Mouse (Mus musculus): Measurements from ENCODE around the gene Cntnap2.

The Cntnap2 gene

GRCm38 (mm10) chr6:46961022-46961686, 1902.0 kb downstream of the Cntnap2 start:
- DNase-seq (ENCODE audit: low read depth, low spot score): peak; percentile 83

- no peak for DNase-seq (ENCODE audit: low read depth, low spot score)
These were observed 1904.1 kb downstream of the Cntnap2 start for GRCm38 (mm10) chr6:46963261-46963660.

GRCm38 (mm10) chr6:46963693-46964092, 1904.5 kb downstream of the Cntnap2 start:
- no peak for DNase-seq (ENCODE audit: low read depth, low spot score)

DNA sequence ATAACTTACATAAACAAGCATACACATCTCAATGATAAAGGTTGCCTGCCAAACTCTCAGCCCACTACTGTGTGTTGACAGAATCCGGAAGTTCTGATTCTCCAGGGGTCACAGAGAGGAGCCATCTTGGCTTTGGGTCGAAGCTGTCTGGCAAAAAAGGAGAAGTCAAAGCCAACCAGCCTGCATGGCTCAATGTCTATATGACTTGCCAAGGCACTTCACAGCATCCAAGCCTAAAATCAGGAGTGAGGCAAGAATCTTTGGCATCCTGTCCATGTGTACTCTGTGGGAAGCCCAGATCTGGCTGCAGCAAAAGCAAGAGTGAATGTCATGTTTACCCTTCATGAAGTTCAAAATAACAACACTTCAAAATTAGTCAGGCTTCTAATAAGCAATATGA, 1913.5 kb downstream of the Cntnap2 start:
- no peak for DNase-seq (ENCODE audit: low read depth, low spot score)

- DNase-seq (ENCODE audit: low read depth, low spot score): no peak
These were observed 1936.9 kb downstream of the Cntnap2 start for GRCm38 (mm10) chr6:46996010-46996602.

DNA sequence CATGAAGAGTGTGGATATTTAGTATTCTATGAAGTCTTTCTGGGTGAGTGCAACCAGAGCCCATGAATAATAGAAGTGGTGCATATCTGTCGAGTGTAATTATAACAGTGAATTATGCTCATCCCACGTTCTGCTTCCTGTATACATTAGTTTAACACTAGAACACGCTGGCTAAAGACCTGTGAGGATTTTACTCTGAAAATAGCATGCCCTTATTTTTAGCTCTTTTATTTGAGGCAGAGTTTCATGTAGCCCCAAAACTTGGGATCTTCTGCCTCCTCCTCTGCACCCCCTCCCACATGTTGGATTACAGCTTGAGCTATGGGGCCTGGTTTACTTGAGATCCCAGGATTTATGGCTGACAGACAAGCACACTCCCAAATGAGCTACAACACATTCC, 1945.3 kb downstream of the Cntnap2 start:
- DNase-seq (ENCODE audit: low read depth, low spot score): no peak

DNA sequence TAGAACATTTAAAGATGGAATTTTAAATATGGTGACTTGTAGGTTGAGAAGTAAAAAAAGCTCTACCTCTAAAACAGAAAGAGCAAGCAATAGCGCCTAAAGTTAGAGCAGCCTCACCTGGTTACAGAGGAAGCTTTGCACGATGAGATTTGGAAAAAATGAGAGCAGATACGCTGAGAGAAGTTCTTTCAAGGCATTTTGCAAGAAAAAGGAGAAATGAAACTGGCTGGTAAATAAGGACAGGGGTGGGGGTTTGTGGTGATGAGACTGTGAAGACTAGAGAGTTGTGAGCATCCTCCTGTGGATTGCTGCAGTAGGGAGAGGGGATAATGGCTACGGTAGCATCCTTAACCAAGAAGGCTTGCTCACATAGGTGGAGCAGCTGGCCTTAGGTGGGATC, 1953.8 kb downstream of the Cntnap2 start:
- DNase-seq (ENCODE audit: low read depth, low spot score): no peak

- DNase-seq (ENCODE audit: low read depth, low spot score): peak; percentile 95
These were observed 1954.4 kb downstream of the Cntnap2 start for GRCm38 (mm10) chr6:47013535-47013934.

- no peak for DNase-seq (ENCODE audit: low read depth, low spot score)
These were observed 1955.9 kb downstream of the Cntnap2 start for GRCm38 (mm10) chr6:47014886-47015586.

DNA sequence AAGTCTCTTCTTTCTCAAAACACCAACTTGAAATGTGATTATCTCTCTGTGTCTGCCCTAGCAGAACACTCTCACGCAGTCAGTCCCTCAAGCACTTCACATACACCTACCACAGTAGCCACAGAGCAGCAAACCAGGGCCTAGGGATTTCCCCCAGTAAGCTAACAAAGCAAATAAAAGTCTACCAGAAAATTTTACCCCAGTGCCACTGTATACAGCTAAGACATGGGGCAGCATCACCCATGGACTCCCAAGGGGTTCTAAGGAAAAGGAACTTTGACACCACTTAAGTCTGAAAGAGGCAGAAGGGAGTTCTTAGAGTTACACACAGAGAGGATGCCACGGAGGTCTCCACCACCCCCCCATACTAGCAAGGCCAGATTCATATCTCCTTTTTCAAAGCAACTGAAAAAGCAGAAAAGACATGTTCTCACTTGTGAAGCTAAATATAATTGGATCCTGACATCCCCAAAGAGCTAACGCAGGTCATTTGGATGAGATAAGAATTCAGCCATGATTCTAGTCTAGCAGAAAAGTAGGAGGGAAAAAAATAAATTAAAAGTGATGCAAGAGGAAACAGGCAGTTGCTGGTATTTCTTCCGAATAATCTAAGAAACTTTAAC, 1967.0 kb downstream of the Cntnap2 start:
- DNase-seq (ENCODE audit: low read depth, low spot score): no peak

DNA sequence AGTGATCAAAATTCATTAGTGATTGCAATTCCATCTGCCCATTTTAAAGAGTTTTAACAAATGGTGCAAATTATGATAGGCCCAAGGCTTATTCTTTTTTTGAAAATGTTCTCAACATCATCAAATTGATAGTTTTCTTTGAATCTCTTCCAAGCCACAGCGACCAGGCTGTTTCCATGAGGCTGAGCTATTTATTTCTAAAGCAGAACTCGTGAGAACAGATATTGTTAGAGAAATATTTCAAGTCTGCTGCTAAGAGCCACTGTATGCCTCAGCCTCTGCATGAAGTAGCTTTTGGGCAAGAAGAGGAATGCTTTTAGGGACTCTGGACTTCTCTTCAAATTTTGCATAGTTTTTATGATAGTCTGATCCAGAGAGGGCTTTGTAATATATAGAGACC, 1972.2 kb downstream of the Cntnap2 start:
- no peak for DNase-seq (ENCODE audit: low read depth, low spot score)

DNA sequence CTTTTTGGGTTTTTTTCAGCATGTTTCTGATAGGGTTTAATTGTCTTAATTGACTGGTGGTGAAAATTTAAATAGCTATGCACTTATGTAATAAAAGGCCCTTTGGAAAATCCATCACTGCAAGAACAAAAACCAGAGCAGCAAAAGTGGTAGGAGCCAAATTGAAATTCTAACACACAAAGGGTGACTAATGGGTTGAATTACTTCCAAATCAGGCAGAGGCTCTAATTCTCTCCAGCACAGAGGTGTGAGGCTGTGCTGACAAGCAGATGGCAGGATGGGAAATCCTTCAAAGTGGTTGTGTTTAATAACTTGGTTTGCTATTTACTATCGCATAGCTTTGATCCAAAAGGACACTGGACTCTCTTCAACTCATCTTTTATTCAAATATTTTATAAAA, 1983.4 kb downstream of the Cntnap2 start:
- DNase-seq (ENCODE audit: low read depth, low spot score): no peak

DNA sequence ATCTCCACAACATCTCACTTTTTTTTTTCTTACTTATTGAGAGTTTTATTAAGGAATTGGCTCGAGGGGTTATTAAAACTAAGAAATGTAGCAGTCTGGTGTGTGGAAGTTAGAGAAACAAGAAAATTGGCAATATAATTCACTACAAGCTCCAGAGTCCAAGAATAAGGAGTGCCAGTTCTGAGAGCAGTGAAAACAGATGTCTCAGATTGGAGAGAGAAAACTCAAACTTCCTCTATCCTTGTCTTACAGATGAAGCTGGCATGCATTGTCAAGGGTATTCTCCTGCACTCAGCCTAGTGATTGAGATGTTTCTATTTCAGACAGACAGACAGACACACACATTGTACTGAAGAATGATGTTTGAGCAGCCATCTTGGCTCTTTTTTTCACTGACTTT, 1984.4 kb downstream of the Cntnap2 start:
- DNase-seq (ENCODE audit: low read depth, low spot score): no peak

- peak; percentile 22 for DNase-seq (ENCODE audit: low read depth, low spot score)
These were observed 1985.4 kb downstream of the Cntnap2 start for GRCm38 (mm10) chr6:47044385-47045200.

GRCm38 (mm10) chr6:47049051-47049450, 1989.9 kb downstream of the Cntnap2 start:
- DNase-seq (ENCODE audit: low read depth, low spot score): no peak

DNA sequence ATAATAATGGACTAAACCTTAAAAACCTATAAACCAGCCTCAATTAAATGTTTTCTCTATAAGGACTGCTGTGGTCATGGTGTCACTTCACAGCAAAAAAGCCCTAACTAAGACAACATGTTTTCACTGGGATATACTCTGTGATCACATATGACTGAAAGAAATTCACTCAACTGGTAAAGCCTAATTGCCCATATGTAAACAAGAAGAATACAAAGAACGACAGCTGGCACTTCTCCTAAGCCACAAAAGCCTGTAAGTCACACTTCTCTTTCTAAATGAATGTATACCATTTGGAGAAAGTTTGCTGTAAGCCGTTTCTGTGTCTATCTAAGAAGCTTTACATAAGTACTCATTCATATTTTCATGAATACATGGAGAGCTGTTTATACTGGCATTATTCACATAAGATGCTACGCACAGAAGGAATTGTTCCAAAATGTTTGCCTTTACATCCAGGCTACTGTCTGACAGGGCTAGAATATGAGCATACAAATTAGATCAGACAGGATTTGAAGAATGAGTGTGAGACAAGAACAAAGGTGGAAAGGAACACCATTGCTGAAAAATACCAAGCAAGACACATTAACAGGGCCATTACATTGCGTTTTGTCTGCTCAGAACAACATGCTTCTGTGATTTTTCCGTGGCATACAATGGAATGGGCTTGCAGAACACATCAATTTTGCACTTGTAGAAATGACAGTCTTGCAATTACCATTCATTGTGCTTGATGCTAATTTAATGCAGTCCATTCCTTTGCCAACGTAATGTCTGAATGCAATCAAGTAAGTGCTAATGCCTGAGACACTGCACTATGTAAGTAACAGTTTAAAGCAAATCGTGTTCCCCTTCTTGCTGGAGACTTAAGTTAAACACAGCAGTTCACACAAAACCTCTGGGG, 1991.4 kb downstream of the Cntnap2 start:
- DNase-seq (ENCODE audit: low read depth, low spot score): no peak

- no peak for DNase-seq (ENCODE audit: low read depth, low spot score)
These were observed 2002.2 kb downstream of the Cntnap2 start for GRCm38 (mm10) chr6:47061341-47061740.

DNA sequence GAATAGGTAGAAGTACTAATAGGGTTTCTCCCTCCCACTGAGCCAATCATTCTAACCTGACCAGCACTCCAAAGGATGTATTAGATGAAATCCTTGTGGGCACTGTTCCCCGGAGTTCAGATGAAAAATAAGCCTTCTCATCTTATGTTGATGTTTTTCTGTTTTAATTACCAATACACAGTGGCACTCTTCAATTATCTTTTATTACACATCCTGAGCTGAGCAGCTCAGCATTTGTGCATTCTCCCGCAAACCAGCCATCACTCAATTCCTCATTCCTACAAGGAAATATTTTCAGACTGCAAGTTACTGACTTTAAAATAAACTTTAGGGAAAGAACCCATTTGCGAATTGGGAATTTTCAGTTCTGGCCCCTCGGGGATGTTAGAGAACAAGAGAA, 2030.8 kb downstream of the Cntnap2 start:
- no peak for DNase-seq (ENCODE audit: low read depth, low spot score)

DNA sequence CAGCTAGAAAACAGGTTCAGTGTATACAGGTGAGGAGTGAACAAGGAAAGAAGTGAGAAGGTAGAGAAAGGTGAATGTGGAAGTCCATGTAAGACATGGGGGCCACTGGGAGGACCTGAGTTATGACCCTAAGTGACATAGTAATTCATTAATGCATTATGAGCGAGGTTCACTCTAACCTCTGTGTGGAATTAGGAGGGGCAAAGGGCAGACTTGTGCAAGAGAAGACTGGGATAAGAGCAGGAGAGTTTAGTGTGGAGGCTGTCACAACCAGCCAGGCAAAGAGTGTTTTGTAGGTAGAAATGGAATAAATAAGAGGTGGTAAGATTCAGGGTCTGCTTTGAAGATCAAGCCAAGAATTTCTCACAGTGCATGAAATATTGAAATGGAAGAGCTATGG, 2045.8 kb downstream of the Cntnap2 start:
- no peak for DNase-seq (ENCODE audit: low read depth, low spot score)

DNA sequence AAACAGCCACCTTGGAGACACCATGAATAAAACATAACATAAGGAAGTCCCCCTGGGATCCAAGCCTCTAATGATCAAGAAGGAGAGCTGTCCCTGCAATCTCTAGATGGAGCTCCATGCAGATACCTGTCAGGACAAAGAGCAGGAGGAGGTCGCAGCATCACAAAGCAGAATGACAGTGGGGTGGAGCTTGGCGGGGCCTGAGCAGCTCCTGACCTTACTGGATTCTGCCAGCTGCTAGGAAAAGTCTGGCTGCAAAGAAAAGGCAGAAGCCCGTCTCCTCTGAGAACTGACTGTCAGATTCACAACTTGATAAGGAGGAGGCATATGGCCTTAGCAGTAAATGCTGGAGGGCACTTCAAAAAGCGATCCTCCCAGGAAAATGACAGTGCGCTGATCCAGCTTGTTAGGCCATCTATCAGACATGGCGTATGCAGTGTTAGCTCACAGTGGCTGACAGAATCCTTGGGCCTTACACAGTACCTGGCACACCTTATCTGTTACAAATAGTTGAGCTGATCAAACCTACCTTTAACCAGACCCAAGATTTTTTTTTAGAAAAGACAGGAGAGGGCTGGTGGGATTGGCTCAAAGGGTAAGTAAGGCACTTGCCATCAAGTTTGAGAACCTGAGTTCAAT, 2050.5 kb downstream of the Cntnap2 start:
- DNase-seq (ENCODE audit: low read depth, low spot score): peak; percentile 64

Data from ES-CJ7 (cell line).